ENCODE assay signal across 7 mouse cellular contexts in the genomic region with DNA sequence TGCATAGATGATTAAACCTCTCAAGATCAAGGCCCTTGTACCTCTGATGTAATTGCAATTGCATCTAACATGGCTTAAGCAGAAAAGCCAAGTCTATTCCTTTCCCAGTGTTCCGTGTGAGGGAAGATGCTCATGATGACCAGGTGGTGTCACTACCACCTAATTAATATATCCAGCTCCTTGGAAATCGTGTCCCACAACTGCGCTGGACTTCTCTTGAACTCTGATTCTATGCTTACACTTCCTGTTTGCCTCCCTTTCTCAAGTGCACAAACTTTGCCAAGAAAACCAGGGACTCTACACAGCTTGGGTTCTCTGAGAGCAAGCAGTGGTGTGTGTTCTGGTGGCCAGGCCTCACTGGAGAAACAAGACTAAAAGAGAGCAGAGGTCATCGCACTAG. TPM values are rescaled to one million over a fixed set of nuclear protein-coding genes. Genes with fewer than 3 reads are reported as not detected.
DNase-seq lines count a peak whose midpoint lies in the region.

No protein-coding gene starts in this region.

- peak; percentile 40 to 60 for DNase-seq in left cerebral cortex, postnatal 14 days (ENCODE audit: low spot score in 2 of 2)
- no peak for DNase-seq in left cerebral cortex, adult 18-20 months (ENCODE audit: low spot score in 2 of 2)
- peak; percentile 84 for DNase-seq in adipocyte (ENCODE audit: low spot score)
- DNase-seq in embryo, embryonic 11 days: peak; percentile 57
- DNase-seq in kidney, postnatal 36 days: peak; percentile 37 to 66
- no peak for DNase-seq in urinary bladder, postnatal 4 days (ENCODE audit: low spot score in 2 of 2)
- DNase-seq in thymus, postnatal 10 days (ENCODE audit: low spot score in 2 of 2): no peak

- intact Hi-C loops in left cerebral cortex, postnatal 14 days (cut with DNase I): loop anchor here (2.0 to 10.0 kb wide), 4 partner anchors 106 to 578 kb away; a partner anchor contains a TSS

RNA-seq across cellular contexts. Expression of a gene that starts 58.0 kb away (rescaled TPM):
- 100 to 1,000 TPM; 107 to 115 TPM for total RNA-seq in left cerebral cortex, postnatal 14 days (2021)
- 100 to 1,000 TPM in 1 of 2 experiments, 10 to 100 TPM in 1; 99.8 to 102 TPM for total RNA-seq in left cerebral cortex, adult 18-20 months (2021)

Comparison
In these comparisons a context has a peak if more than half of its experiments do, and no peak if none do; other contexts are left out.
1. DNase-seq: peak in left cerebral cortex, postnatal 14 days (2 of 2), adipocyte (single experiment), embryo, embryonic 11 days (single experiment) and kidney, postnatal 36 days (2 of 2); none in left cerebral cortex, adult 18-20 months (0 of 2), urinary bladder, postnatal 4 days (0 of 2) and thymus, postnatal 10 days (0 of 2).